Mouse (Mus musculus): ENCODE data around the gene Capns2.

DNA sequence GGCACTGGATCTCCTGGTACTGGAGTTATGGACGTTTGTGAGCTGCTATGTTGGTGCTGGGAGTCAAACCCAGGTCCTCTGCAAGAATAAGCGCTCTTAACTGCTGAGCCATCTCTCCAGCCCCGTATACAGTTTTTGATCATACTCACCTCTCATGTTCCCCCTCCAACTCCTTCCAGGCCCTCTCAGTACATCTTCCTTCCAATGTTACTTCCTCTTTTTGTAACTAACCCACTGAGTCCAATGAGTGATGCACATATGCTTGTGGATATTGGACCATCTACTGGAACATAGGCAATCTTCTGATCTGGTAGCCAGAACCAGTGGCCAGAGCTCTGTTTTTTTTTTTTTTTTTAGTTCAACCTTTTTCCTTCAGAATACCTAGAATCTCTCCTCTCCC is 14.9 kb downstream of the Capns2 start:
- TF ChIP-seq GATA1 (IDR thresholded peaks at IDR 0.05; ENCODE audit: borderline replicate concordance, low read length) = no peak
- TF ChIP-seq FLI1 (IDR thresholded peaks at IDR 0.05; ENCODE audit: low read length) = no peak

Measured in megakaryocyte, embryonic 14.5 days (primary cell).